Comparison of ENCODE assay signal across 26 mouse cellular contexts in the genomic region with DNA sequence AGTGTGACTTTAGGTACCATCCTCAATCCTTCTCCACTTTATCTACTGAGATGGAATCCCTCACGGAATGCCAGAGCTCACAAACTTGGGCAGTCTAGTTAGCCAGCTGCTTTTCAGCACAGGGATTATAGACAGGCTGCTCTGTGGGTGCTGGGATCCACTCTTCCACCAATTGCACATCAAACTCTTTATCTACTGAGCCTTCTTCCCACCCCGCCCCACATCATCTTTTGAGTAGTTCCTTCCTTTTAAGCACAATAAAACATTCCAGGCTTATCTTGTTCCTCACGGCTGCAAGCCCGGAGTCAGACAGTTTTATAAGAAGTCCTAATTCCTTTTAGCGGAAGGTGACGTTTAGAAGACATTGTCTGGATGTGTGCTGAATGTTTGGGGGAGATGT. TPM values are rescaled to one million over a fixed set of nuclear protein-coding genes. Genes with fewer than 3 reads are reported as not detected.
DNase-seq lines count a peak whose midpoint lies in the region; ATAC-seq and TF ChIP-seq lines count a peak whose summit lies in the region.
"Had no signal": no experiment of that assay in that cellular context is flagged by ENCODE, and none has a peak within 500 bp of the region (broad histone marks: within the 10 kb centered on the region; RNA-seq: fewer than 3 reads in every experiment).

No protein-coding gene starts in this region.

- peak overlapping the region; percentile 27; the same call in 1 of the 2 replicates for H3K27ac ChIP-seq in heart, postnatal 0 days (ENCODE audit: low read depth)
- H3K27ac ChIP-seq in heart, embryonic 11.5 days (ENCODE audit: low read depth, low read length) = no peak overlapping the region
- H3K27ac ChIP-seq in kidney, embryonic 15.5 days = 0 out of 2 replicates have a peak overlapping the region, but pooled peaks have one; percentile 18
- H3K27ac ChIP-seq: embryonic facial prominence, embryonic 15.5 days; forebrain, embryonic 10.5 days; heart, embryonic 13.5 days; hindbrain, embryonic 12.5 days had no signal

- 21% methylated on average over 6 of the region's 6 CpGs for WGBS in heart, postnatal 0 days
- 39% methylated on average over 6 of the region's 6 CpGs for WGBS in heart, embryonic 11.5 days (ENCODE audit: insufficient replicate concordance)
- WGBS in kidney, embryonic 15.5 days = 75% methylated on average over 6 of the region's 6 CpGs

- DNase-seq in heart, adult 11 months = peak; percentile 92
- no peak for DNase-seq in heart, postnatal 36 days
- DNase-seq in heart, postnatal 0 days (ENCODE audit: low spot score) = no peak
- no peak for DNase-seq in kidney, adult 8-10 months
- DNase-seq in kidney, postnatal 25 days = peak; percentile 27 to 58
- DNase-seq in right cerebral cortex, adult 18-20 months = no peak
- DNase-seq: adrenal gland, adult 8-10 months; B cell, adult 2 months; cerebellum, adult 11 months; cerebellum, adult 8-10 months; cerebellum, postnatal 14 days; embryo, embryonic 11 days; gastrocnemius, adult 2 months; gastrocnemius, postnatal 25 days; heart, postnatal 4 days had no signal

- ATAC-seq in heart, postnatal 0 days (ENCODE audit: insufficient read depth, low read depth) = peak; percentile 30; the same call in 1 of the 2 replicates
- ATAC-seq in heart, embryonic 11.5 days (replicated peaks; ENCODE audit: insufficient number of reproducible peaks, low FRiP score, low TSS enrichment) = no peak
- ATAC-seq in kidney, embryonic 15.5 days (replicated peaks; ENCODE audit: low FRiP score) = no peak
- ATAC-seq: CD4-positive, CD25-positive, alpha-beta regulatory T cell, adult 4 months; forebrain, embryonic 14.5 days; hindbrain, embryonic 16.5 days had no signal

- no peak for TF ChIP-seq CTCF in heart, postnatal 0 days (IDR thresholded peaks at IDR 0.05; ENCODE audit: low read depth)

- intact Hi-C loops in heart, postnatal 36 days (cut with DNase I) = loop anchor here (2.0 kb wide), 1 partner anchor 16 kb away; no protein-coding TSS in a partner anchor

- H3K27me3 ChIP-seq in heart, postnatal 0 days (ENCODE audit: control insufficient read depth, insufficient read depth, low read length) = no peaks in the 10 kb centered on the region
- no peaks in the 10 kb centered on the region for H3K27me3 ChIP-seq in heart, embryonic 11.5 days (ENCODE audit: control insufficient read depth, insufficient read depth, low read length)
- H3K27me3 ChIP-seq in kidney, embryonic 15.5 days = no peaks in the 10 kb centered on the region
- H3K27me3 ChIP-seq: embryonic facial prominence, embryonic 15.5 days; heart, embryonic 13.5 days; hindbrain, embryonic 12.5 days had no signal

- H3K4me3 ChIP-seq in heart, postnatal 0 days (ENCODE audit: low read depth, low read length) = no peak overlapping the region
- no peak overlapping the region for H3K4me3 ChIP-seq in heart, embryonic 11.5 days (ENCODE audit: low read depth, low read length)
- no peak overlapping the region for H3K4me3 ChIP-seq in kidney, embryonic 15.5 days (replicated peaks)
- H3K4me3 ChIP-seq: embryonic facial prominence, embryonic 15.5 days; erythroblast, embryonic 14.5 days; forebrain, embryonic 10.5 days; gastrocnemius, adult 2 months; heart, embryonic 13.5 days; hindbrain, embryonic 12.5 days had no signal

- TF ChIP-seq EP300 in heart, postnatal 0 days (IDR thresholded peaks at IDR 0.05; ENCODE audit: low read depth) = no peak

- H3K4me1 ChIP-seq in heart, postnatal 0 days (ENCODE audit: control insufficient read depth, insufficient read depth) = no peaks in the 10 kb centered on the region
- no peaks in the 10 kb centered on the region for H3K4me1 ChIP-seq in heart, embryonic 11.5 days (ENCODE audit: control insufficient read depth, insufficient read depth, low read length)
- H3K4me1 ChIP-seq in kidney, embryonic 15.5 days = no peaks in the 10 kb centered on the region
- H3K4me1 ChIP-seq: embryonic facial prominence, embryonic 15.5 days; forebrain, embryonic 10.5 days; hindbrain, embryonic 12.5 days had no signal

- no peaks in the 10 kb centered on the region for H3K36me3 ChIP-seq in heart, postnatal 0 days (replicated peaks; ENCODE audit: control insufficient read depth, insufficient read depth, low read length)
- no peaks in the 10 kb centered on the region for H3K36me3 ChIP-seq in heart, embryonic 11.5 days (ENCODE audit: control insufficient read depth, insufficient read depth, low read length)
- no peaks in the 10 kb centered on the region for H3K36me3 ChIP-seq in kidney, embryonic 15.5 days
- H3K36me3 ChIP-seq: embryonic facial prominence, embryonic 15.5 days; forebrain, embryonic 10.5 days; G1E; heart, embryonic 13.5 days; hindbrain, embryonic 12.5 days had no signal

- H3K4me2 ChIP-seq in heart, postnatal 0 days (ENCODE audit: low read depth, low read length) = no peak overlapping the region
- H3K4me2 ChIP-seq in heart, embryonic 11.5 days = no peak overlapping the region
- H3K4me2 ChIP-seq in kidney, embryonic 15.5 days = no peak overlapping the region
- H3K4me2 ChIP-seq: embryonic facial prominence, embryonic 15.5 days; heart, embryonic 13.5 days; hindbrain, embryonic 12.5 days had no signal

- no peak overlapping the region for H3K9ac ChIP-seq in heart, postnatal 0 days (replicated peaks; ENCODE audit: low read depth, low read length)
- no peak overlapping the region for H3K9ac ChIP-seq in heart, embryonic 11.5 days (ENCODE audit: low read depth, low read length)
- H3K9ac ChIP-seq in kidney, embryonic 15.5 days = no peak overlapping the region
- H3K9ac ChIP-seq: embryonic facial prominence, embryonic 15.5 days; heart, embryonic 13.5 days; hindbrain, embryonic 12.5 days had no signal

- H3K9me3 ChIP-seq in heart, postnatal 0 days (replicated peaks; ENCODE audit: control insufficient read depth, low read length) = peaks cover 2% of the 10 kb centered on the region; the same call in 1 of the 2 replicates
- H3K9me3 ChIP-seq in heart, embryonic 11.5 days (replicated peaks; ENCODE audit: control insufficient read depth, low read length) = no peaks in the 10 kb centered on the region
- H3K9me3 ChIP-seq in kidney, embryonic 15.5 days (replicated peaks) = no peaks in the 10 kb centered on the region; the same call in 1 of the 2 replicates
- H3K9me3 ChIP-seq: embryonic facial prominence, embryonic 15.5 days; forebrain, embryonic 10.5 days; G1E; hindbrain, embryonic 12.5 days had no signal

RNA-seq across cellular contexts. Expression of a gene that starts 36.4 kb away (rescaled TPM):
- 100 to 1,000 TPM; 139 to 176 TPM for total RNA-seq in heart, postnatal 36 days (2021)
- 186 and 215 TPM in 2 replicates for total RNA-seq in heart, postnatal 0 days (2014; rRNA removed; ENCODE audit: low replicate concordance)
- 55.9 and 62.8 TPM in 2 replicates for polyA plus RNA-seq in heart, postnatal 0 days (2015; fragmentation: Nextera tagmentation; extraction: Ambion mirVana)
- polyA plus RNA-seq in heart, embryonic 11.5 days (2014; fragmentation: Nextera tagmentation; extraction: Ambion mirVana) = 87.6 and 98.2 TPM in 2 replicates
- polyA plus RNA-seq in kidney, embryonic 15.5 days (2015; fragmentation: Nextera tagmentation; extraction: Ambion mirVana) = 93.5 and 101 TPM in 2 replicates

RNA-seq across cellular contexts. Expression of a gene that starts 56.0 kb away (rescaled TPM):
- total RNA-seq in heart, postnatal 36 days (2021) = not detected
- not detected in 2 replicates for total RNA-seq in heart, postnatal 0 days (2014; rRNA removed; ENCODE audit: low replicate concordance)
- polyA plus RNA-seq in heart, postnatal 0 days (2015; fragmentation: Nextera tagmentation; extraction: Ambion mirVana) = 0.07 TPM in 1 of 2 replicates, not detected in the other
- polyA plus RNA-seq in heart, embryonic 11.5 days (2014; fragmentation: Nextera tagmentation; extraction: Ambion mirVana) = 0.21 TPM in 1 of 2 replicates, not detected in the other
- 0.12 and 0.13 TPM in 2 replicates for polyA plus RNA-seq in kidney, embryonic 15.5 days (2015; fragmentation: Nextera tagmentation; extraction: Ambion mirVana)
- total RNA-seq: gastrocnemius, adult 2 months; gastrocnemius, postnatal 25 days; heart, postnatal 4 days had no signal
- polyA plus RNA-seq: erythroblast, embryonic 14.5 days had no signal

Comparison
In these comparisons a context has a peak if more than half of its experiments do, and no peak if none do; other contexts are left out.
1. DNase-seq: peak in heart, adult 11 months (single experiment) and kidney, postnatal 25 days (2 of 2); none in heart, postnatal 36 days (0 of 2), heart, postnatal 0 days (single experiment), kidney, adult 8-10 months (0 of 2) and right cerebral cortex, adult 18-20 months (single experiment).